Mouse (Mus musculus) forebrain, embryonic 11.5 days (tissue): ENCODE measurements around the gene Gpr35. TPM values are rescaled to one million over a fixed set of nuclear protein-coding genes. Genes with fewer than 3 reads are reported as not detected.
"Not testable (repeated sequence)": the region's sequence is repeated elsewhere in the genome, so short reads cannot be mapped to it uniquely, and the experiment has no call there.

Source experiments
- ATAC-seq: fragments of 200-750 bp; cut with Nextera tagmentation; replicated peaks from 2 replicates; pipeline ENCODE4 v1.8.0; 2017; ENCODE audit warnings: moderate TSS enrichment; ENCODE audit not compliant: low FRiP score
- DNase-seq: peaks from one replicate; pipeline ENCODE4 v3.0.0-alpha.2; 2017; ENCODE audit warnings: low spot score
- H3K27ac ChIP-seq: fragments of 300-500 bp; sonication (generic); 2 replicates; pipeline ENCODE4 v1.5.1; 2014; ENCODE audit warnings: low read depth, low read length
- H3K27me3 ChIP-seq: fragments of 300-500 bp; sonication (generic); 2 replicates; pipeline ENCODE4 v1.6.1; 2014; ENCODE audit warnings: mild to moderate bottlenecking, low read length, mixed read lengths; ENCODE audit not compliant: control insufficient read depth, insufficient read depth
- H3K36me3 ChIP-seq: fragments of 300-500 bp; sonication (generic); 2 replicates; pipeline ENCODE4 v1.6.1; 2014; ENCODE audit warnings: mild to moderate bottlenecking, low read length, moderate library complexity, mixed read lengths; ENCODE audit not compliant: control insufficient read depth, insufficient read depth
- H3K4me1 ChIP-seq: fragments of 300-500 bp; sonication (generic); replicated peaks from 2 replicates; pipeline ENCODE4 v1.6.1; 2014; ENCODE audit warnings: low read length, mixed read lengths; ENCODE audit not compliant: control insufficient read depth, insufficient read depth
- H3K4me2 ChIP-seq: fragments of 300-500 bp; sonication (generic); 2 replicates; pipeline ENCODE4 v1.6.1; 2014; ENCODE audit warnings: low read depth, mild to moderate bottlenecking, low read length, moderate library complexity, mixed read lengths; ENCODE audit not compliant: severe bottlenecking
- H3K4me3 ChIP-seq: fragments of 300-500 bp; sonication (generic); 2 replicates; pipeline ENCODE4 v1.5.1; 2014; ENCODE audit warnings: low read depth, low read length
- H3K9ac ChIP-seq: fragments of 300-500 bp; sonication (generic); 2 replicates; pipeline ENCODE4 v1.6.1; 2014; ENCODE audit warnings: low read length
- H3K9me3 ChIP-seq: fragments of 300-500 bp; sonication (generic); 2 replicates; pipeline ENCODE4 v1.6.1; 2016; ENCODE audit warnings: low read length, mixed read lengths; ENCODE audit not compliant: control insufficient read depth
- WGBS: fragments of 180-500 bp; shearing (Covaris S2); extraction: QIAGEN DNeasy Blood & Tissue Kit; methylation state at CpG from one replicate; pipeline ENCODE4 v1.1.7; 2014; 5-methylcytosine and 5-hydroxymethylcytosine counted together
- polyA plus RNA-seq: library from polyadenylated mRNA; unstranded; fragments of >200 nt; fragmentation: Nextera tagmentation; extraction: Ambion mirVana; gene quantifications from 2 replicates; pipeline ENCODE4 v1.2.1, GENCODE M21; 2014

Gene Gpr35
- polyA plus RNA-seq, 1 experiment from 2014 or later, result 0.16 TPM

- no peak overlapping the region for H3K4me3 ChIP-seq
- DNase-seq, result no peak
- H3K9me3 ChIP-seq, result no peaks in the 10 kb centered on the region
- no peak overlapping the region for H3K9ac ChIP-seq
- WGBS, result 93% methylated on average over 1 of the region's 1 CpGs
- no peaks in the 10 kb centered on the region for H3K4me1 ChIP-seq
- H3K27me3 ChIP-seq, result no peaks in the 10 kb centered on the region
- H3K36me3 ChIP-seq, result no peaks in the 10 kb centered on the region
- no peak overlapping the region for H3K27ac ChIP-seq
- H3K4me2 ChIP-seq, result no peak overlapping the region
- ATAC-seq, result no peak
These were observed 8.3 kb downstream of the Gpr35 start for GRCm38 (mm10) chr1:92958999-92959398.

- DNase-seq, ATAC-seq, H3K9ac ChIP-seq, H3K27me3 ChIP-seq, H3K4me3 ChIP-seq, H3K4me2 ChIP-seq, H3K9me3 ChIP-seq, H3K4me1 ChIP-seq, H3K27ac ChIP-seq, H3K36me3 ChIP-seq: not testable (repeated sequence)
- WGBS, result 87% methylated on average over 6 of the region's 6 CpGs
These were observed 20.1 kb downstream of the Gpr35 start for GRCm38 (mm10) chr1:92970791-92971190.

- no peak for ATAC-seq
These were observed 21.5 kb downstream of the Gpr35 start for GRCm38 (mm10) chr1:92971879-92972795.

GRCm38 (mm10) chr1:92972854-92973253 lies 22.2 kb downstream of the Gpr35 start:
- Histone ChIP-seq H3K27me3 (no peaks in the 10 kb centered on the region), H3K27ac (no peak overlapping the region), H3K4me1 (no peaks in the 10 kb centered on the region), H3K36me3 (no peaks in the 10 kb centered on the region), H3K4me2 (no peak overlapping the region), H3K4me3 (no peak overlapping the region), H3K9ac (no peak overlapping the region), H3K9me3 (no peaks in the 10 kb centered on the region)
- WGBS, result 83% methylated on average over 1 of the region's 1 CpGs
- DNase-seq, result no peak
- no peak for ATAC-seq

More at GRCm38 (mm10) chr1:92971879-92972795, 21.5 kb downstream of the Gpr35 start:
- Histone ChIP-seq H3K4me1 (no peaks in the 10 kb centered on the region), H3K27me3 (no peaks in the 10 kb centered on the region), H3K4me2 (no peak overlapping the region), H3K36me3 (no peaks in the 10 kb centered on the region), H3K9me3 (no peaks in the 10 kb centered on the region), H3K27ac (no peak overlapping the region), H3K9ac (no peak overlapping the region), H3K4me3 (no peak overlapping the region)
- WGBS, result 92% methylated on average over 7 of the region's 7 CpGs
- DNase-seq, result no peak

GRCm38 (mm10) chr1:92976141-92976566 lies 25.5 kb downstream of the Gpr35 start:
- no peak overlapping the region for H3K27ac ChIP-seq
- whole genome bisulfite sequencing, result 67% methylated on average over 6 of the region's 6 CpGs
- ATAC-seq, result no peak
- H3K27me3 ChIP-seq, result no peaks in the 10 kb centered on the region
- no peaks in the 10 kb centered on the region for H3K9me3 ChIP-seq
- H3K36me3 ChIP-seq, result no peaks in the 10 kb centered on the region
- H3K4me1 ChIP-seq, result 0 out of 2 replicates have a peak, but pooled peaks cover 2% of the 10 kb centered on the region
- H3K9ac ChIP-seq, result no peak overlapping the region
- no peak for DNase-seq
- H3K4me2 ChIP-seq, result no peak overlapping the region
- no peak overlapping the region for H3K4me3 ChIP-seq

- no peak overlapping the region for H3K4me2 ChIP-seq
- H3K9me3 ChIP-seq, result no peaks in the 10 kb centered on the region
- no peak overlapping the region for H3K4me3 ChIP-seq
- DNase-seq (no peak), ATAC-seq (no peak)
- WGBS, result 49% methylated on average over 7 of the region's 7 CpGs
- 0 out of 2 replicates have a peak, but pooled peaks cover 2% of the 10 kb centered on the region for H3K4me1 ChIP-seq
- no peaks in the 10 kb centered on the region for H3K27me3 ChIP-seq
- H3K9ac ChIP-seq, result no peak overlapping the region
- no peaks in the 10 kb centered on the region for H3K36me3 ChIP-seq
- no peak overlapping the region for H3K27ac ChIP-seq
These were observed 28.0 kb downstream of the Gpr35 start for GRCm38 (mm10) chr1:92978645-92979044.

- Histone ChIP-seq H3K9ac (no peak overlapping the region; the same call in 1 of the 2 replicates), H3K27me3 (no peaks in the 10 kb centered on the region), H3K27ac (no peak overlapping the region), H3K9me3 (no peaks in the 10 kb centered on the region), H3K4me3 (no peak overlapping the region), H3K4me1 (0 out of 2 replicates have a peak, but pooled peaks cover 2% of the 10 kb centered on the region), H3K36me3 (no peaks in the 10 kb centered on the region), H3K4me2 (no peak overlapping the region)
- WGBS, result 31% methylated on average over 11 of the region's 11 CpGs
- DNase-seq, result no peak
- no peak for ATAC-seq
These were observed 28.5 kb downstream of the Gpr35 start for GRCm38 (mm10) chr1:92979073-92979602.

GRCm38 (mm10) chr1:92981056-92981845 lies 30.6 kb downstream of the Gpr35 start:
- H3K9ac ChIP-seq, result no peak overlapping the region
- H3K4me1 ChIP-seq, result 0 out of 2 replicates have a peak, but pooled peaks cover 2% of the 10 kb centered on the region
- H3K4me2 ChIP-seq, result no peak overlapping the region
- no peaks in the 10 kb centered on the region for H3K36me3 ChIP-seq
- no peak overlapping the region for H3K27ac ChIP-seq
- no peaks in the 10 kb centered on the region for H3K9me3 ChIP-seq
- H3K4me3 ChIP-seq, result no peak overlapping the region
- DNase-seq, result no peak
- H3K27me3 ChIP-seq, result no peaks in the 10 kb centered on the region
- WGBS, result 86% methylated on average over 7 of the region's 7 CpGs
- ATAC-seq, result no peak
